Mouse (Mus musculus) hindbrain, postnatal 0 days (tissue): ENCODE results near the gene Gm17349. TPM values are rescaled to one million over a fixed set of nuclear protein-coding genes. Genes with fewer than 3 reads are reported as not detected.

Experiments
- ATAC-seq: fragments of 200-750 bp; cut with Nextera tagmentation; 2 replicates; pipeline ENCODE4 v1.8.0; 2017; ENCODE audit warnings: mild to moderate bottlenecking, moderate TSS enrichment, moderate library complexity
- DNase-seq: peaks from one replicate; pipeline ENCODE4 v3.0.0-alpha.2; 2015; ENCODE audit warnings: low spot score
- H3K27ac ChIP-seq: fragments of 300-500 bp; sonication (generic); 2 replicates; pipeline ENCODE4 v1.5.1; 2014; ENCODE audit warnings: mild to moderate bottlenecking
- H3K27me3 ChIP-seq: fragments of 300-500 bp; sonication (generic); 2 replicates; pipeline ENCODE4 v1.6.1; 2014; ENCODE audit warnings: low read length, mixed read lengths; ENCODE audit not compliant: insufficient read depth
- H3K36me3 ChIP-seq: fragments of 300-500 bp; sonication (generic); 2 replicates; pipeline ENCODE4 v1.6.1; 2014; ENCODE audit warnings: low read length, mixed read lengths; ENCODE audit not compliant: insufficient read depth
- H3K4me1 ChIP-seq: fragments of 300-500 bp; sonication (generic); 2 replicates; pipeline ENCODE4 v1.6.1; 2014; ENCODE audit warnings: antibody characterized with exemption, low read length, mixed read lengths; ENCODE audit not compliant: insufficient read depth
- H3K4me2 ChIP-seq: fragments of 300-500 bp; sonication (generic); 2 replicates; pipeline ENCODE4 v1.6.1; 2014; ENCODE audit warnings: low read depth, mild to moderate bottlenecking, low read length, moderate library complexity, mixed read lengths
- H3K4me3 ChIP-seq: fragments of 300-500 bp; sonication (generic); 2 replicates; pipeline ENCODE4 v1.5.1; 2014; ENCODE audit warnings: low read length
- H3K9ac ChIP-seq: fragments of 300-500 bp; sonication (generic); replicated peaks from 2 replicates; pipeline ENCODE4 v1.6.1; 2014; ENCODE audit warnings: mild to moderate bottlenecking, low read length, moderate library complexity, mixed read lengths
- H3K9me3 ChIP-seq: fragments of 300-500 bp; sonication (generic); 2 replicates; pipeline ENCODE4 v1.6.1; 2016; ENCODE audit warnings: low read length, mixed read lengths
- CTCF ChIP-seq: IDR thresholded peaks from 2 replicates; pipeline ENCODE4 v1.5.1; 2016; ENCODE audit warnings: antibody characterized with exemption, control low read depth, low read depth
- WGBS: fragments of 180-500 bp; shearing (Covaris S2); extraction: QIAGEN DNeasy Blood & Tissue Kit; methylation state at CpG from one replicate; pipeline ENCODE4 v1.1.7; 2014; 5-methylcytosine and 5-hydroxymethylcytosine counted together
- polyA plus RNA-seq: library from polyadenylated mRNA; unstranded; fragments of >200 nt; fragmentation: Nextera tagmentation; extraction: Ambion mirVana; gene quantifications from 2 replicates; pipeline ENCODE4 v1.2.1, GENCODE M21; 2015
- total RNA-seq: library from RNA; depleted of rRNA; stranded (reverse); fragments of >200 nt; gene quantifications from 2 replicates; pipeline ENCODE4 v1.2.3, GENCODE M21; 2014

The Gm17349 gene
- total and polyA plus RNA-seq, 2 experiments from 2014 or later = not detected

- peak within 1 kb of the TSS; percentile 87 for H3K27ac ChIP-seq
- H3K36me3 ChIP-seq = no peaks in the 10 kb centered on the region
- H3K4me3 ChIP-seq = peak within 1 kb of the TSS; percentile 78
- peak within 1 kb of the TSS; percentile 80 for H3K4me2 ChIP-seq
- H3K4me1 ChIP-seq = peaks cover 28% of the 10 kb centered on the region
- H3K9me3 ChIP-seq = no peaks in the 10 kb centered on the region
- 1% methylated on average over 64 of the region's 74 CpGs for WGBS
- H3K9ac ChIP-seq = peak within 1 kb of the TSS; percentile 97
- ATAC-seq (peak; percentile 68), DNase-seq (peak; percentile 79)
- TF ChIP-seq CTCF = no peak
- no peaks in the 10 kb centered on the region for H3K27me3 ChIP-seq
Measured at GRCm38 (mm10) chr15:99670154-99670821, 35.0 kb downstream of the Gm17349 start, which contains the start of gene Asic1. Asic1 (plus strand) TSS chr15:99670368.

- 0% methylated on average over 1 of the region's 1 CpGs for WGBS
Measured at GRCm38 (mm10) chr15:99669392-99669791, 35.9 kb downstream of the Gm17349 start.

GRCm38 (mm10) chr15:99668881-99669280 is 36.4 kb downstream of the Gm17349 start:
- no peak overlapping the region for H3K9ac ChIP-seq
- DNase-seq (peak; percentile 92), ATAC-seq (0 out of 2 replicates have a peak, but pooled peaks have one; percentile 19)
- no peaks in the 10 kb centered on the region for H3K36me3 ChIP-seq
- no peaks in the 10 kb centered on the region for H3K9me3 ChIP-seq
- peaks cover 29% of the 10 kb centered on the region for H3K4me1 ChIP-seq
- H3K27me3 ChIP-seq = no peaks in the 10 kb centered on the region
- peak; percentile 97 for TF ChIP-seq CTCF
- H3K4me2 ChIP-seq = peak overlapping the region; percentile 19
- H3K27ac ChIP-seq = 0 out of 2 replicates have a peak overlapping the region, but pooled peaks have one; percentile 87
- H3K4me3 ChIP-seq = no peak overlapping the region
- 2% methylated on average over 12 of the region's 12 CpGs for WGBS

More at GRCm38 (mm10) chr15:99669392-99669791, 35.9 kb downstream of the Gm17349 start:
- peak overlapping the region; percentile 87; the same call in 1 of the 2 replicates for H3K27ac ChIP-seq
- no peaks in the 10 kb centered on the region for H3K27me3 ChIP-seq
- DNase-seq = no peak
- no peak overlapping the region for H3K4me3 ChIP-seq
- H3K36me3 ChIP-seq = no peaks in the 10 kb centered on the region
- no peak for ATAC-seq
- H3K9ac ChIP-seq = no peak overlapping the region
- no peaks in the 10 kb centered on the region for H3K9me3 ChIP-seq
- TF ChIP-seq CTCF = no peak
- peaks cover 24% of the 10 kb centered on the region for H3K4me1 ChIP-seq
- H3K4me2 ChIP-seq = peak overlapping the region; percentile 80

GRCm38 (mm10) chr15:99667544-99667943 is 37.7 kb downstream of the Gm17349 start:
- peak; percentile 6; the same call in 1 of the 2 replicates for TF ChIP-seq CTCF
- DNase-seq (no peak), ATAC-seq (no peak)
- H3K4me1 ChIP-seq = peaks cover 26% of the 10 kb centered on the region
- H3K9ac ChIP-seq = no peak overlapping the region
- no peaks in the 10 kb centered on the region for H3K27me3 ChIP-seq
- no peak overlapping the region for H3K4me2 ChIP-seq
- no peak overlapping the region for H3K4me3 ChIP-seq
- WGBS = 98% methylated on average over 2 of the region's 2 CpGs
- no peaks in the 10 kb centered on the region for H3K9me3 ChIP-seq
- no peak overlapping the region for H3K27ac ChIP-seq
- no peaks in the 10 kb centered on the region for H3K36me3 ChIP-seq

GRCm38 (mm10) chr15:99664600-99665451 is 40.5 kb downstream of the Gm17349 start:
- DNase-seq (peak; percentile 79), ATAC-seq (peak; percentile 60)
- peak overlapping the region; percentile 92 for H3K27ac ChIP-seq
- H3K4me2 ChIP-seq = peak overlapping the region; percentile 79
- peak overlapping the region; percentile 41 for H3K4me3 ChIP-seq
- no peaks in the 10 kb centered on the region for H3K36me3 ChIP-seq
- no peak for TF ChIP-seq CTCF
- peak overlapping the region; percentile 71 for H3K9ac ChIP-seq
- H3K9me3 ChIP-seq = no peaks in the 10 kb centered on the region
- peaks cover 14% of the 10 kb centered on the region for H3K4me1 ChIP-seq
- WGBS = 2% methylated on average over 52 of the region's 52 CpGs
- no peaks in the 10 kb centered on the region for H3K27me3 ChIP-seq

- H3K4me2 ChIP-seq = peak overlapping the region; percentile 79
- no peaks in the 10 kb centered on the region for H3K27me3 ChIP-seq
- DNase-seq (peak; percentile 49), ATAC-seq (peak; percentile 33; the same call in 1 of the 2 replicates)
- no peak for TF ChIP-seq CTCF
- peak overlapping the region; percentile 71 for H3K9ac ChIP-seq
- peak overlapping the region; percentile 41 for H3K4me3 ChIP-seq
- H3K4me1 ChIP-seq = peaks cover 14% of the 10 kb centered on the region
- peak overlapping the region; percentile 92 for H3K27ac ChIP-seq
- no peaks in the 10 kb centered on the region for H3K9me3 ChIP-seq
- 6% methylated on average over 17 of the region's 17 CpGs for WGBS
- H3K36me3 ChIP-seq = no peaks in the 10 kb centered on the region
Measured at GRCm38 (mm10) chr15:99663964-99664599, 41.2 kb downstream of the Gm17349 start.
